Mouse (Mus musculus): ENCODE measurements at regions not wholly inside any gene's neighbourhood (a gene's known extent, or its start where the extent isn't known, plus 50 kb on each side); places are given as distances from the start of the nearest gene placed in this dataset.
"Not testable (repeated sequence)": the region's sequence is repeated elsewhere in the genome, so short reads cannot be mapped to it uniquely, and the experiment has no call there.

DNA sequence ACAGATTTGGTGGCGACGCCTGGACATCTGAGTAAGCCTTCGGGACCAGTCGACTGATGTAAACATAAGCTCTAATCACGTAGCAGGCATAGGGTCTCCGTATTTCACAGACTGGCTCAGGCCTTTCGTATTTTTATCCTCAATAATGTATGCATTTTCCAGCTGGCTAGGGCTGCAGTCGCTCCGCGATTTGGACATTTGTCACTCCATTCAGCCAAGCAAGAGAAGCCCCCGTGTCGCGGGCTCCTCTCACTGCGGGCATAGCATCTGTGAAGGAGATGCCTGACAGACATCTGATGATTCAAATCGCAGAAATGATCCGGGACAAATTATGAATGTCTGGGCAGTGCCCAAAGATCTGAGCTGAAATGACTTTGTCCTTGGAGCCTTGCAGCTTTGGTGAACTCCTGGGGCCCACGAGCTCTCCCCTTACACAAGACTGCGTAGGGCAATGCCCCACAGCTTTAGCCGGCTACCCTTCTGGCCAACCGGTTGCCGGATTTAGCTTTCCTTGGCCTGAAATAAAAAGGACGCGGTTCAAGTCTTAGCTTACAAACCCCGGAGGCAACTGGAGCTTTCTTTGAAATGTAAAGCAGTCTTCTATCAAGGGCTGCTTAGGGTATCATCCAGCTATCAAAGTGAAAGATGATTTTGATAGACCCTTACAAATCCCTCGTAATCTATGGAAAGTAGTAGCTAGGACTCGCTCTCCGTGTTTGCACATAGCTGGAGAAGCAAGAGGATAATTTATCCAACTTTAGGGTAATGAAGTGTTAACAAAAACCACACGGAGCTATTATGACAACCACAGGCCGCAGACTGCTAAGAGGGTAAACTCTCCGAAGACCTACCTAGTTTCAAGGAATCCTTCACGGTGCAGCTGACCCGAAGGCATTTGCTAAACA lies 270.6 kb downstream of the Etnk1 start:
- no peak for DNase-seq

- DNase-seq, result no peak
Observed at GRCm38 (mm10) chr6:143438272-143438591, 271.2 kb downstream of the Etnk1 start.

DNA sequence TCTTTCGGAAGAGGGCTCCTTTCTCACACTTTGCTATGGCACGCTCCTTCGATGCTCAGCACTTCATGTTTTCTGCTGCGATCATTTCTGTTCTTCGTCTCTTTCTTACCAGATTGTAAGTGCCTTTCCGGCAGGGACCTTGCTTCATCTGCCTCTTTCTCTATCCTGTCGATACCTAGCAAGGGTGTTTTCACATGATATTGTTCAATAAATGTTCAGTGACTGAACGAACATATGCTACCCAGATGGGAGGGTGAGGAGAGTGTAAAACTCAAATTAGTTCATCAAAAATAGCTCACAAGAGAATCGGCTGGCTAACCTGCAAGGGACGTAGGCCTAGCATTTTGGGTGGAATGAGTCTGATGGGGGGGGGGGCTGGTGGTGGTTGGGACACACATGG lies 272.5 kb downstream of the Etnk1 start:
- DNase-seq, result no peak

- DNase-seq, result no peak
Observed at GRCm38 (mm10) chr6:143440237-143440950, 273.4 kb downstream of the Etnk1 start.

GRCm38 (mm10) chr6:143442361-143442760 lies 275.3 kb downstream of the Etnk1 start:
- DNase-seq, result no peak

DNA sequence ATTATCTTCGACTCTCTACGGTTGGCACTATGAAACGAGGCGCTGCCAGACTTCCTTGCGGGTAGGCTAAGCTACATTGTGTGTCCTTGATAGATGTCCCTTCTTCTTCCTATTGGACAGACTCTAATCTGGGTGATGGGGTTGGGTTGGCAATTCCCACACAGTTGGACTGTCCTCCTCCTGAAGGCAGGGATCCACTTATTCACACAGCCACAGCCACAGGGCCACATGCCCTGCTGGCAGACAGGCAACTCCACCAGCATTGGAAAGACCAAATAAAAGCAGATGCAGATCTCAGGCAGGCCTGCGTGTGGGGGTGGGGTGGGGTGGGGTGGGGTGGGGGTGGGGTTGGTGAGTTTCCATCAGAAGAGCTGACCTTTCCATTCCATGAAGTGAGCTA lies 276.4 kb downstream of the Etnk1 start:
- DNase-seq, result no peak

DNA sequence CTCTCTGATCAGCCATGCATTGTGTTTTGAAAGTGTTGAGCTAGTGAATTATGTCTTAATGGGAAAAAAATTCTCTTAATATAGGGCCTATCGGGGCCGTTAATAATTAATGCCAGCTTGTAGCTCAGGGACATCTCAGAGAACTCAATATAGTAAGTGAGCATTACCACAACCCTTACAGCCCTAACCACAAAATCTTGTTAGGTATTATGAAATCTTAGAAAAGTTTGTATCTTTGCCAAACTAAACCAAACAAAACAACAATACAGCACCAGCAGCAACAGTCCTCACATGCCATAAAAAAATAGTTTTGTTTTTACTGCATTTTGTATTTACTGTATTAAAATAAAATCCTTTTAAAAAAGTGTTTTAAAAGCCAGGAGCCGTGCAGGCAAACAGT lies 277.8 kb downstream of the Etnk1 start:
- DNase-seq, result no peak

DNA sequence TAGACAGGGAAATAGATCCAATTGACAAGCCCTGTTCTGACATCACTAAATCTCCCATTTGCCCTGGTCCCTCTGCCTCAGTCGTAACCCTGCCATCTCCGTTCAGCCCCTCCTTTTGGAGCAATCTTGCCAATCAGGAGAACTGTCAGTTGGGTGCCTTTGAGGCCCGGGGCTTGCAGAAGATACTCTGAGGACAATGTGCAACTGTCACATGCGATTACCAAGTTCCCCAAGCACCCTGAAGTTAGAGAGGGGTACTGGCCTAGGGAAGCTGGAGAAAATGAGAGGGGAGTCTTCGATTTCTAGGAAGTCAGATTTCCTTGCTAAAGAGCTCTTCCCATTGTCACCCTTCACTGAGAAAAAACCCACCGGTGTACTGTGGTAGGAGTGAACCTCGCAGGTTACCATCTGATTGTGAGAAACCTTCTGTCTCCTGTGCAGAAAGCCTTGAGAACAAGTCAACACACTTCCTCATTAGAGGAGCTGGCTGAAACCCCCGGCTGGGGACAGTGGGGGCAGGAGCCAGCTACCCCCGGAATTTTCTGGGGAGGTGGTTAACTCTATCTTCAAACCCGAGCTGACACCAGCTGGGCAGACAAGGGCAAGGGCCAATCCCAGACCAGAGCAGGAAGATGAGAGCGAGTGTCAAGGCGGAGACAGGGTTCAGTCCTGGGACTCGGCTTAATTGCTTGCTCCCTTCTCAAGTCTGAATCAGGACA lies 279.0 kb downstream of the Etnk1 start:
- no peak for DNase-seq

GRCm38 (mm10) chr6:143447060-143447459 lies 280.0 kb downstream of the Etnk1 start:
- DNase-seq, result no peak

- no peak for DNase-seq
Observed at GRCm38 (mm10) chr6:143449071-143449470, 282.1 kb downstream of the Etnk1 start.

DNA sequence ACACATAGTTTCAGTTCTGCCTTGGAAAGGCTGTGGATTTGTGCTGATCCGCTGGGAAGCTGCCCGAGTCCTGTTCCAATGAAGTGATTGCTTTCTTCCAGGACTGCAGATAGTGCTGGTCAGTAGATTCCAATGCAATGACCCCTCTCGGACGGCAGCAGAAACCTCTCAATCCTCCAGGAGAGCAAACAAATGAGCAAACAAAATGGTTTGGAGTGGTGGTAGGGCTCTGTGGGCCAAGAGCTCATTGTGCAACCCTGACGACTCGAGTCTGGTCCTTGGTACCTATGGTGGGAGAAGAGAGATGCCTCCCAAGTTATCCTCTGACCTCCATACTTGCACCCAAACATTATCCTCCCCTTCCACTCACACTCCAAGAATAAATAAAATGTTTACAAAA lies 284.8 kb downstream of the Etnk1 start:
- no peak for DNase-seq

- no peak for DNase-seq
Observed at GRCm38 (mm10) chr6:143454695-143455218, 287.7 kb downstream of the Etnk1 start.

DNA sequence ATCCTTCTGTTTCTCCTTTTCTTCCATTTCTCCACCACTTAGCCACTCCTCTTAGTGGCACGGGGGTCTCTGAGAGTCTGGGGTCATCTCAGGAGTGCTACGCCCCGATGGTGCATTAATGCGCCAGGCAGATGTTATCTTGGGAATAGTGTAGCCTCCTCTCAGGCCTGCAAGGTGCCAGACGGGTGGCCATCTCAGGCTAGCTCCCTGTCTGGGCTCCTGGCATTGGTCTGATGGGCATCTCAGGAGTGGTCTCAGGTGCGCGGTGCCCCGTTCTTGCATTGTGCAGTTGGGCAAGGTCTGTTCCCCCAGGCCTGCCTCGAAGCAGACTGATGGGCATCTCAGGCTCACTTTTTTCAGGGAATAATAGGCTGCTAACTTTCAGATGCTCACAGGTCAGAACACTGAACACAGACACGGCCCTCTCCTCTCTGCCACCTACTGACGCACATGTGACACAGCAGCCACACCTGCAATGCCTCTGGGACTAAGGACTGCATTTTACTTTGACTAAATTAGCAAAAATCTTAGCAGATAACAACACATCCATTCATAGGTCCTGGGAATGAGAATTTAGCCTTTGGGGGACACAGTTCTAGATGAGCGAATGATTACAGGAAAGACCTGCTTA lies 298.0 kb downstream of the Etnk1 start:
- DNase-seq, result no peak

DNA sequence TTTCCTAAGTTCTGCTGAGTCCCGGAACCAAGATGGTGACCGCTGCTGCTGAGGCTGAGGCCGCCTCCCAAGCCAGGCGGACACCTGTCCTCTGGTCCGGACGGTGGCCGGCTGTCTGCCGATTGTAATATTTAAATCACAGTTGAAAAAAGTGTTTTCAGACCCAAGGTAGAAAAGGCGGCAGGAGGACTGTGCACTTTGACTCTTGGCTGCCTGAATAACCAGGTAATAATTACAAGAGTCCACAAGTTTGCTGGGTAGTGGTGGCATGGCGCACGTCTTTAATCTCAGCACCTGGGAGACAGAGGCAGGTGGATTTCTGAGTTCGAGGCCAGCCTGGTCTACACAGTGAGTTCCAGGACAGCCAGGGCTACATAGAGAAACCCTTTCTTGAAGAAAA lies 305.7 kb downstream of the Etnk1 start:
- not testable (repeated sequence) for DNase-seq

GRCm38 (mm10) chr6:143474396-143474795 lies 307.4 kb downstream of the Etnk1 start:
- DNase-seq, result no peak

DNA sequence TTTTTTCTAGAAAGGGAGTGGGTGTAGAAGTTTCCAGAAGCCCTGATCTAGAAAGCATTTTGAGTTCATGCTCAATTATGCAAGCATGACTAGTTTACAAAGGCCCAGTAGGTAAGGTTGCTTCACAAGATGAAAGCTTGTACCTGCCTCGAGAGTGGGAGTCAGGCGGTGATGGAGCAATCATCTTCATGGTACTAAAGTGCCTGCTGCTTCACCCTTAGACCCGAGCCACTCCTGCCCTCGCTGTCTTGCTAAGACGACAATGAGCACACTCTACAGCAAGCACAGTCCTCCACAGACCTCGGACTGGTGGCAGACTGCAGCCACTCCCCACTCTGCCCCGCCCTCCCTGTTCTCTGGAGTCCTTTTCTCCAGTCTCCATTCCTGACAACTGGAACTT lies 308.3 kb downstream of the Etnk1 start:
- no peak for DNase-seq

GRCm38 (mm10) chr6:143477396-143477795 lies 310.4 kb downstream of the Etnk1 start:
- DNase-seq, result no peak

- DNase-seq, result no peak
Observed at GRCm38 (mm10) chr6:143479239-143479638, 312.2 kb downstream of the Etnk1 start.

DNA sequence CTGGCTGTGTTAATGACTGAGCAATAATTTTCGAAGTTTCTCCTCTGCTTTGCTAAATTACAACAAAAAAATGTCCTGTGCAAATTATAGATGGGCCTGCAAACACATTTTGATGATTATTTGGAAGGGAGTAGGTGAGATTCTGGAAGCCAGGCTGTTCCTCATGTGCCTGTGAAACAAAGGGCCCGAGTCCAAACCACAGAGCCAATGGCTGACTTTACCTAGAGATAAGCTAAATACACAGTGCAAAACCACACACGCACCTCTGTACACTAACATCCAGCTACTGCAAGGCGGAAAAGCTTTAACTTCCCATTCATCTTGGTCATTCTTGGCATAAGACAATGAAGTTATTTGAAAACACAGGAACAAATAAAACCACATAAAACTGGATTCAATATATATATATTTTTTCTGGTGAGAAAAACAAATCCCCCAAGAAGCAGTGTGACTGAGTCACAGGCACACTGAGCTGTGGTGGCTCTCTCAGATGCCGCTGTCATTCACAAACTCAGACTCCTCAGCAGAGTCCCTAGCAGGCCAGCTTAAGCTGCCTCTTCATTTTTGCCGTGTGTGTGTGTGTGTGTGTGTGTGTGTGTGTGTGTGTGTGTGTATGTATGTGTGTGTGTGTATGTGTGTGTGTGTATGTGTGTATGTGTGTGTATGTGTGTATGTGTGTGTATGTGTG lies 312.8 kb downstream of the Etnk1 start:
- no peak for DNase-seq

DNA sequence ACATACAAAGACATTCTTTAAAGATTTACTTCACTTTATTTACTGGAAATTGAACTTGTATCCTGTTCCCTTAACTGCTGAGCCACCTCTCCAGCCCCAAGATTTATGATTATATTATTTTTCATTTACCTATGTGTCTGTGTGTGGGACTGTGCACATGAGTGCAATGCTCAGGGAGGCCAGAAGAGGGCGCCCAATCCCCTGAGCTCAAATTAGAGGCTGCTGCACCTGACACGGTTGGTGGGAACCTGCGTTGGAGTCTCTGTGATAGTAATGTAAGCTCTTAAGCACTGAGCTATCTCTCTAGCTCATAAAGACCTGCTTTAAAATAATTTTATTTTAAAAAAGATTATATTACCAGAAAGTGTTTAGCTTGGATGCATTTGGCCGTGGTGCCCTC lies 315.3 kb downstream of the Etnk1 start:
- DNase-seq, result no peak

- DNase-seq, result no peak
Observed at GRCm38 (mm10) chr6:143482868-143483267, 315.8 kb downstream of the Etnk1 start.

DNA sequence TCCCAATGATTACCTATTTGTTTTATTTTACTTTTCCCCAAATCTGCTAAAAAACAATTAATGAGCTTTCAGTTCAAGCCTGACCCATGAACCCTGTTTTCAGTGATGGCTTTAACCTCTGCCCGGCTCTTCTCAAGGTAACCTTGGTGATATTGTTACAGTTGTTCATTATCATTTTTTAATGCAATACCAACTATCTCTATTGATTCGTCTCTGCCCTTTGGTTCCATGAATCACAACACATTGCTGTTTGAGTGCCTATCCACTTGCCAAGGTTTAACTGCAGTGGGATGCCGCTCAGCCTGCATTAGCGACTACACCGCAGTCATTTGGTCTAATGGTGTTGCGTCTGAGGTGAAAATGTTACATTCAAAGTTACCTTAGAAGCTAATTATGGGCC lies 317.9 kb downstream of the Etnk1 start:
- DNase-seq, result no peak
